Mouse (Mus musculus): ENCODE measurements around the gene Cox6b2. TPM values are rescaled to one million over a fixed set of nuclear protein-coding genes. Genes with fewer than 3 reads are reported as not detected.

Gene Cox6b2
- polyA plus RNA-seq, 1 experiment from 2014 or later: 28.0 TPM

DNA sequence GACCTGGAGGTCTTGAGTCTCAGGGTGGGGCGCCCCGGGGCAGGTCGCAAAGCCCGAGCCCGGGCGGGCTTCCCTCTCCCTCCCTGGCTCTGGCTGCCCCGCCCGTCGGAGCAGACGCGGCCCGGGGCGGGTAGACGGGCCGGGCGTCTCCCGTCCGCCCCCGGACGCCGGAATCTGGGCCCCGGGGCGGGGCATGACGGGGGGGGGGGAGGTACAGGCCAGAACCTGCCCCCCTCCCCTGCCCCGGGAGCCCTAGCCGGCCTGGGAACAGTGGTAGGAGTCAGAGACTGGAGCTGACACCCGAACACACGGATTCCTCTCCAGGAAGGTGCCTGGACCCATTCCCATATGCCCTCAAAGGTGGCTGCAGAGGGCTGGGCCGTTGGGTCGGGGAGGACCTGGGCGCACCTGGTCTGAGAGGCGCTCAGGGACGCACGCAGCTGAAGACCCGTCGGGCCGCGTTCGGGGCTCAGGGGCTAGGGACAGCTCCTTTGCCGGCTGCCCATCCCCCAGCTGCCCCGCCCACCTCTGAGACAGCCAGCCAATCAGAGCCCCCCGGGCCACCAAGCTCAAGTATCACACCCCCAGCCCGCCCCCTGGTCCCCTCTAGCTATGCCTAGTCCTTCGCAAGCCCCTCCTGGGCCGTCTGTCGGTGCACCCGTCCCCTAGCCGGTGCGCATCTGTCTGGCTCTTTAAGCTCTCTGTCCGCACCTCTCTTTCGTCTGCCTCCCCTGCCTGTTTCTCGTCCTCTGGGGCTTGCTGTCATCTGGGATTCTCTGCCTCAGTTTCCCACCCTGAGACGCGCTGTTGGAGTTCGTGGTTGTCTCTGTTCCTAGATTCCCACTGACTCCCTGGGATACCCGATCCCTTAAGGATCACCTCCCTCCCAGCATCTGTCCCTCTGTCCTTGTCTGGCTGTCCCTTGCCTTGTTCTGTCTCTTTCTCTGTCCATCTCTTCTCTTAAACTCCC lies 24.3 kb upstream of the Cox6b2 start:
- ATAC-seq (ENCODE audit: low FRiP score) (peak; percentile 86), DNase-seq (ENCODE audit: low spot score) (peak; percentile 78)
- H3K9ac ChIP-seq (ENCODE audit: low read depth, low read length): peak overlapping the region; percentile 21; the same call in 1 of the 2 replicates
- no peaks in the 10 kb centered on the region for H3K9me3 ChIP-seq (ENCODE audit: control insufficient read depth, low read length)
- no peak overlapping the region for H3K27ac ChIP-seq (ENCODE audit: low read depth, low read length)
- peaks cover 40% of the 10 kb centered on the region for H3K27me3 ChIP-seq (ENCODE audit: control insufficient read depth, insufficient read depth, low read length)
- H3K4me1 ChIP-seq (replicated peaks; ENCODE audit: control insufficient read depth, insufficient read depth, low read length): peaks cover 3% of the 10 kb centered on the region; the same call in 1 of the 2 replicates
- 1% methylated on average over 45 of the region's 56 CpGs for WGBS
- H3K4me2 ChIP-seq (replicated peaks; ENCODE audit: low read depth, low read length): peak overlapping the region; percentile 36
- peak overlapping the region; percentile 16 for H3K4me3 ChIP-seq (ENCODE audit: low read depth, low read length)
- H3K36me3 ChIP-seq (ENCODE audit: control insufficient read depth, insufficient read depth, low read length): no peaks in the 10 kb centered on the region

GRCm38 (mm10) chr7:4776131-4776530 lies 23.2 kb upstream of the Cox6b2 start:
- no peak for ATAC-seq (ENCODE audit: low FRiP score)
- DNase-seq (ENCODE audit: low spot score): no peak
- Histone ChIP-seq H3K4me2 (replicated peaks; ENCODE audit: low read depth, low read length) (no peak overlapping the region), H3K27ac (ENCODE audit: low read depth, low read length) (no peak overlapping the region), H3K4me1 (replicated peaks; ENCODE audit: control insufficient read depth, insufficient read depth, low read length) (peaks cover 3% of the 10 kb centered on the region; the same call in 1 of the 2 replicates), H3K9me3 (ENCODE audit: control insufficient read depth, low read length) (no peaks in the 10 kb centered on the region), H3K27me3 (ENCODE audit: control insufficient read depth, insufficient read depth, low read length) (peaks cover 40% of the 10 kb centered on the region), H3K4me3 (ENCODE audit: low read depth, low read length) (no peak overlapping the region), H3K36me3 (ENCODE audit: control insufficient read depth, insufficient read depth, low read length) (no peaks in the 10 kb centered on the region), H3K9ac (ENCODE audit: low read depth, low read length) (no peak overlapping the region)
- WGBS: 55% methylated on average over 10 of the region's 10 CpGs

DNA sequence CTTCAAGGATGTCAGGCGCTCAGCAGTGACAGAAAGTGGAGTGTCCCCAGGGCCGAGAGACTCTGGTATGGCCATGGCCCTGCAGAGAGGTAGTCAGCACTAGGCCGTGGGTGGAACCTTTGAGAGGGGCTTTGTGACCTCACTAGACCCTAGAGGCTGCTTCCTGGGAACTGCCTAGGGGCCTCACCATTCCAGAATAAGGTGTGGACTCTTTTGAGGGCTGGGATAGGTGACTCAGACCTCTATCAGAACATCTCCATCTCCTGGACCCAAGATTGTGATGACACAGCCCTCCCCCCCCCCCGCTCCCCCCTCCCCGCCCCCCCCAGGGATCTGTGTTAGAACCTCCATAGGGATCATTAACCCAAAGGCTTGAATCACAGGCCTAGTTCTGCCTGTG lies 18.3 kb upstream of the Cox6b2 start, which contains the start of gene Fam71e2:
TSS of gene Fam71e2 (minus strand) at position 101 of the 400 bp plus-strand sequence.
- Histone ChIP-seq H3K36me3 (ENCODE audit: control insufficient read depth, insufficient read depth, low read length) (no peaks in the 10 kb centered on the region), H3K27me3 (ENCODE audit: control insufficient read depth, insufficient read depth, low read length) (peaks cover 10% of the 10 kb centered on the region), H3K9me3 (ENCODE audit: control insufficient read depth, low read length) (no peaks in the 10 kb centered on the region), H3K9ac (ENCODE audit: low read depth, low read length) (no peak within 1 kb of the TSS), H3K4me2 (replicated peaks; ENCODE audit: low read depth, low read length) (no peak within 1 kb of the TSS), H3K27ac (ENCODE audit: low read depth, low read length) (no peak within 1 kb of the TSS), H3K4me3 (ENCODE audit: low read depth, low read length) (no peak within 1 kb of the TSS), H3K4me1 (replicated peaks; ENCODE audit: control insufficient read depth, insufficient read depth, low read length) (no peaks in the 10 kb centered on the region)
- DNase-seq (ENCODE audit: low spot score) (no peak), ATAC-seq (ENCODE audit: low FRiP score) (no peak)
- 81% methylated on average over 3 of the region's 5 CpGs for WGBS

GRCm38 (mm10) chr7:4764946-4765710 lies 12.2 kb upstream of the Cox6b2 start:
- H3K4me1 ChIP-seq (replicated peaks; ENCODE audit: control insufficient read depth, insufficient read depth, low read length): no peaks in the 10 kb centered on the region
- DNase-seq (ENCODE audit: low spot score): no peak
- H3K27ac ChIP-seq (ENCODE audit: low read depth, low read length): no peak overlapping the region
- no peak for ATAC-seq (ENCODE audit: low FRiP score)
- H3K9me3 ChIP-seq (ENCODE audit: control insufficient read depth, low read length): no peaks in the 10 kb centered on the region
- H3K4me2 ChIP-seq (replicated peaks; ENCODE audit: low read depth, low read length): no peak overlapping the region
- H3K9ac ChIP-seq (ENCODE audit: low read depth, low read length): no peak overlapping the region
- 19% methylated on average over 4 of the region's 4 CpGs for WGBS
- H3K27me3 ChIP-seq (ENCODE audit: control insufficient read depth, insufficient read depth, low read length): no peaks in the 10 kb centered on the region
- no peaks in the 10 kb centered on the region for H3K36me3 ChIP-seq (ENCODE audit: control insufficient read depth, insufficient read depth, low read length)
- no peak overlapping the region for H3K4me3 ChIP-seq (ENCODE audit: low read depth, low read length)

DNA sequence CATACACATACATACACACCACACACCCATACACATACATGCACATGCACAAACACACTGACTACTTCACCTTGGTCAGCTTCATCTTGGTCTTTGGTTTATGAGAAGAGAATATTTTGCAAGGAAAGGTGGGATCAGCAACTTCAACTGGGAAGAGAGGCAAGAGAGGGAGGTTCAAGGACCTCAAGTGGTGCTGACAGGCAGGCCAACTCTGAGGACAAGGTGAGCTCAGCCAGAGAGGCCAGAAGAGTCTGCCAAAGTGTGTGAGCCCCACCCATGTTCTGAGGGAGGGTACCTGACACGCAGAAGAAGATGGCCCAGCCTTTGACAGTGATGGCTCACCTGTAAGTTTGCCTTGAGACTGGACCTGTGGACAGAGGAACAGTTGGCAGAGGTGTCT lies 6.8 kb upstream of the Cox6b2 start:
- 52% methylated on average over 1 of the region's 1 CpGs for WGBS
- no peak overlapping the region for H3K4me3 ChIP-seq (ENCODE audit: low read depth, low read length)
- H3K4me1 ChIP-seq (replicated peaks; ENCODE audit: control insufficient read depth, insufficient read depth, low read length): no peaks in the 10 kb centered on the region
- H3K9ac ChIP-seq (ENCODE audit: low read depth, low read length): no peak overlapping the region
- H3K4me2 ChIP-seq (replicated peaks; ENCODE audit: low read depth, low read length): no peak overlapping the region
- no peaks in the 10 kb centered on the region for H3K9me3 ChIP-seq (ENCODE audit: control insufficient read depth, low read length)
- DNase-seq (ENCODE audit: low spot score) (no peak), ATAC-seq (ENCODE audit: low FRiP score) (no peak)
- no peak overlapping the region for H3K27ac ChIP-seq (ENCODE audit: low read depth, low read length)
- no peaks in the 10 kb centered on the region for H3K27me3 ChIP-seq (ENCODE audit: control insufficient read depth, insufficient read depth, low read length)
- no peaks in the 10 kb centered on the region for H3K36me3 ChIP-seq (ENCODE audit: control insufficient read depth, insufficient read depth, low read length)

GRCm38 (mm10) chr7:4751971-4752820 lies 698 bp downstream of the Cox6b2 start:
- no peaks in the 10 kb centered on the region for H3K27me3 ChIP-seq (ENCODE audit: control insufficient read depth, insufficient read depth, low read length)
- H3K4me1 ChIP-seq (replicated peaks; ENCODE audit: control insufficient read depth, insufficient read depth, low read length): 0 out of 2 replicates have a peak, but pooled peaks cover 5% of the 10 kb centered on the region
- no peaks in the 10 kb centered on the region for H3K9me3 ChIP-seq (ENCODE audit: control insufficient read depth, low read length)
- peak overlapping the region; percentile 29 for H3K4me2 ChIP-seq (replicated peaks; ENCODE audit: low read depth, low read length)
- DNase-seq (ENCODE audit: low spot score) (peak; percentile 65), ATAC-seq (ENCODE audit: low FRiP score) (peak; percentile 78)
- peak overlapping the region; percentile 5; the same call in 1 of the 2 replicates for H3K9ac ChIP-seq (ENCODE audit: low read depth, low read length)
- 4% methylated on average over 30 of the region's 30 CpGs for WGBS
- H3K36me3 ChIP-seq (ENCODE audit: control insufficient read depth, insufficient read depth, low read length): no peaks in the 10 kb centered on the region
- peak overlapping the region; percentile 24 for H3K4me3 ChIP-seq (ENCODE audit: low read depth, low read length)
- no peak overlapping the region for H3K27ac ChIP-seq (ENCODE audit: low read depth, low read length)

- Histone ChIP-seq H3K9me3 (ENCODE audit: control insufficient read depth, low read length) (no peaks in the 10 kb centered on the region), H3K27me3 (ENCODE audit: control insufficient read depth, insufficient read depth, low read length) (no peaks in the 10 kb centered on the region), H3K4me2 (replicated peaks; ENCODE audit: low read depth, low read length) (no peak overlapping the region), H3K36me3 (ENCODE audit: control insufficient read depth, insufficient read depth, low read length) (peaks cover 3% of the 10 kb centered on the region; the same call in 1 of the 2 replicates), H3K4me1 (replicated peaks; ENCODE audit: control insufficient read depth, insufficient read depth, low read length) (0 out of 2 replicates have a peak, but pooled peaks cover 5% of the 10 kb centered on the region), H3K27ac (ENCODE audit: low read depth, low read length) (no peak overlapping the region), H3K4me3 (ENCODE audit: low read depth, low read length) (no peak overlapping the region), H3K9ac (ENCODE audit: low read depth, low read length) (no peak overlapping the region)
- no peak for ATAC-seq (ENCODE audit: low FRiP score)
- no peak for DNase-seq (ENCODE audit: low spot score)
- WGBS: 82% methylated on average over 2 of the region's 2 CpGs
Measured at GRCm38 (mm10) chr7:4749169-4749568, 3.7 kb downstream of the Cox6b2 start.

DNA sequence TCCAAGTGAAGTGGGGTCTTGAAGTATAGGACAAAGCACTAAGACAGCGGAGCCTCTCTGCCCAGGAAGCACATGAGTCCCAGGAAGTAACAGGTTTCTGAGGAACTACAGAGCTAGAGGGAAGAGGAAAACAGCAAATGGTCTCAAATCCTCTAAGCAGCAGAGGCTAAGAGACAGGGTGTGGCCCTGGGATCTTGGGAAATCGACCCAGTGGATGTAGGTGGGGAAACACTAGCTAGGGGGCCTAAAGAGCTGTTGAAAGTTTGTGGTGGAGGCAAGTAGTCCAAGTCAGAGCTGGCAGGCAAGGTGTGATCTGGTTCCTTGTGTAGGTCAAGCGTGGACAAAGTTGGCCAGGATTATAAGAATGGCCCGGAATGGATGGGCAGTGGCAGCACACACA lies 4.6 kb downstream of the Cox6b2 start:
- no peak for DNase-seq (ENCODE audit: low spot score)
- 82% methylated on average over 4 of the region's 4 CpGs for WGBS

More for the DNA sequence above, 4.6 kb downstream of the Cox6b2 start:
- 0 out of 2 replicates have a peak, but pooled peaks cover 5% of the 10 kb centered on the region for H3K4me1 ChIP-seq (replicated peaks; ENCODE audit: control insufficient read depth, insufficient read depth, low read length)
- ATAC-seq (ENCODE audit: low FRiP score): no peak
- no peaks in the 10 kb centered on the region for H3K9me3 ChIP-seq (ENCODE audit: control insufficient read depth, low read length)
- H3K4me3 ChIP-seq (ENCODE audit: low read depth, low read length): no peak overlapping the region
- no peak overlapping the region for H3K9ac ChIP-seq (ENCODE audit: low read depth, low read length)
- no peak overlapping the region for H3K27ac ChIP-seq (ENCODE audit: low read depth, low read length)
- no peaks in the 10 kb centered on the region for H3K27me3 ChIP-seq (ENCODE audit: control insufficient read depth, insufficient read depth, low read length)
- H3K36me3 ChIP-seq (ENCODE audit: control insufficient read depth, insufficient read depth, low read length): peaks cover 3% of the 10 kb centered on the region; the same call in 1 of the 2 replicates
- H3K4me2 ChIP-seq (replicated peaks; ENCODE audit: low read depth, low read length): no peak overlapping the region
